Mouse (Mus musculus) embryonic fibroblast, embryonic 13.5 days (primary cell): ENCODE data around the gene Frmd4b.

Experiments used
- CTCF ChIP-seq: IDR thresholded peaks from 2 replicates; pipeline ENCODE4 v1.5.1; 2011; ENCODE audit warnings: mild to moderate bottlenecking, control low read depth, low read length, moderate library complexity, borderline replicate concordance; ENCODE audit not compliant: insufficient read depth
- POLR2A ChIP-seq: IDR thresholded peaks from 2 replicates; pipeline ENCODE4 v1.6.1; 2011; ENCODE audit warnings: low read depth, mild to moderate bottlenecking, control low read depth, low read length, moderate library complexity

- TF ChIP-seq CTCF (no peak), POLR2A (no peak)
Observed at GRCm38 (mm10) chr6:97557147-97557546, 60.2 kb downstream of the Frmd4b start.
